Mouse (Mus musculus): ENCODE results near the gene Cnnm2.

Gene Cnnm2

GRCm38 (mm10) chr19:46879876-46880275 is 118.5 kb downstream of the Cnnm2 start:
- DNase-seq (ENCODE audit: low spot score in 2 of 2) = no peak

- DNase-seq (ENCODE audit: low spot score in 2 of 2) = no peak
Measured at GRCm38 (mm10) chr19:46885365-46885764, 124.0 kb downstream of the Cnnm2 start.

- DNase-seq (ENCODE audit: low spot score in 2 of 2) = no peak
Measured at GRCm38 (mm10) chr19:46886826-46887225, 125.4 kb downstream of the Cnnm2 start.

GRCm38 (mm10) chr19:46887811-46888527 is 126.6 kb downstream of the Cnnm2 start:
- DNase-seq (ENCODE audit: low spot score in 2 of 2) = no peak

GRCm38 (mm10) chr19:46889666-46890065 is 128.3 kb downstream of the Cnnm2 start:
- no peak for DNase-seq (ENCODE audit: low spot score in 2 of 2)

GRCm38 (mm10) chr19:46890657-46891056 is 129.3 kb downstream of the Cnnm2 start:
- DNase-seq (ENCODE audit: low spot score in 2 of 2) = no peak

- no peak for DNase-seq (ENCODE audit: low spot score in 2 of 2)
Measured at GRCm38 (mm10) chr19:46892856-46893255, 131.5 kb downstream of the Cnnm2 start.

GRCm38 (mm10) chr19:46893484-46893883 is 132.1 kb downstream of the Cnnm2 start:
- no peak for DNase-seq (ENCODE audit: low spot score in 2 of 2)

GRCm38 (mm10) chr19:46897135-46897534 is 135.7 kb downstream of the Cnnm2 start:
- peak in 1 of 2 experiments; percentile 55 for DNase-seq (ENCODE audit: low spot score in 2 of 2)

GRCm38 (mm10) chr19:46898222-46898621 is 136.8 kb downstream of the Cnnm2 start:
- DNase-seq (ENCODE audit: low spot score in 2 of 2) = peak in 1 of 2 experiments; percentile 45

- DNase-seq (ENCODE audit: low spot score in 2 of 2) = peak in 1 of 2 experiments; percentile 58
Measured at GRCm38 (mm10) chr19:46899306-46899705, 137.9 kb downstream of the Cnnm2 start.

- no peak for DNase-seq (ENCODE audit: low spot score in 2 of 2)
Measured at GRCm38 (mm10) chr19:46899871-46900270, 138.5 kb downstream of the Cnnm2 start.

- DNase-seq (ENCODE audit: low spot score in 2 of 2) = peak in 1 of 2 experiments; percentile 62
Measured at GRCm38 (mm10) chr19:46900786-46901185, 139.4 kb downstream of the Cnnm2 start.

GRCm38 (mm10) chr19:46901323-46901722 is 139.9 kb downstream of the Cnnm2 start:
- peak in 1 of 2 experiments; percentile 62 for DNase-seq (ENCODE audit: low spot score in 2 of 2)

- peak in 1 of 2 experiments; percentile 57 for DNase-seq (ENCODE audit: low spot score in 2 of 2)
Measured at GRCm38 (mm10) chr19:46903379-46903778, 142.0 kb downstream of the Cnnm2 start.

GRCm38 (mm10) chr19:46904907-46905306 is 143.5 kb downstream of the Cnnm2 start:
- DNase-seq (ENCODE audit: low spot score in 2 of 2) = no peak

- DNase-seq (ENCODE audit: low spot score in 2 of 2) = no peak
Measured at GRCm38 (mm10) chr19:46905383-46905782, 144.0 kb downstream of the Cnnm2 start.

- no peak for DNase-seq (ENCODE audit: low spot score in 2 of 2)
Measured at GRCm38 (mm10) chr19:46905971-46906370, 144.6 kb downstream of the Cnnm2 start.

- no peak for DNase-seq (ENCODE audit: low spot score in 2 of 2)
Measured at GRCm38 (mm10) chr19:46908207-46908606, 146.8 kb downstream of the Cnnm2 start.

GRCm38 (mm10) chr19:46908977-46909376 is 147.6 kb downstream of the Cnnm2 start:
- DNase-seq (ENCODE audit: low spot score in 2 of 2) = no peak

- no peak for DNase-seq (ENCODE audit: low spot score in 2 of 2)
Measured at GRCm38 (mm10) chr19:46911492-46911891, 150.1 kb downstream of the Cnnm2 start.

- no peak for DNase-seq (ENCODE audit: low spot score in 2 of 2)
Measured at GRCm38 (mm10) chr19:46913626-46914025, 152.2 kb downstream of the Cnnm2 start.

GRCm38 (mm10) chr19:46915406-46916080 is 154.1 kb downstream of the Cnnm2 start:
- no peak for DNase-seq (ENCODE audit: low spot score in 2 of 2)
